Mouse (Mus musculus) mammary gland, adult 2 months (tissue): ENCODE measurements around the gene Nupr1. TPM values are rescaled to one million over a fixed set of nuclear protein-coding genes. Genes with fewer than 3 reads are reported as not detected.

Experiments used
- polyA plus RNA-seq: library from polyadenylated mRNA; depleted of rRNA; stranded (reverse); fragments of >200 nt; gene quantifications from 2 replicates; pipeline ENCODE4 v1.2.3, GENCODE M21; 2012; ENCODE audit warnings: low replicate concordance; rRNA removed

Gene Nupr1
- polyA plus RNA-seq, result 40.6 and 61.2 TPM in 2 replicates

GRCm38 (mm10) chr7:126630824-126631518 is at the start of gene Nupr1:
TSS of gene Nupr1 (minus strand) at chr7:126630861.

GRCm38 (mm10) chr7:126676207-126676606 is 45.5 kb upstream of the Nupr1 start, which contains the start of gene Sult1a1:
TSS of gene Sult1a1 (minus strand) at chr7:126676432.

GRCm38 (mm10) chr7:126649231-126650051 is 18.8 kb upstream of the Nupr1 start, which contains the start of gene Sgf29:
TSS of gene Sgf29 (plus strand) at chr7:126649309.

GRCm38 (mm10) chr7:126594862-126595561 is 35.6 kb downstream of the Nupr1 start, which contains the start of gene Il27:
TSS of gene Il27 (minus strand) at chr7:126594941.

GRCm38 (mm10) chr7:126585717-126586116 is 44.9 kb downstream of the Nupr1 start, which contains the start of gene Cln3:
TSS of gene Cln3 (minus strand) at chr7:126585817.

GRCm38 (mm10) chr7:126584506-126584977 is 46.1 kb downstream of the Nupr1 start, which contains the start of gene Apobr:
TSS of gene Apobr (plus strand) at chr7:126584942.

Other genes with a start within 250 kb of the Nupr1 start
- 7.1 and 7.5 TPM in 2 replicates for gene Nfatc2ip, start 234.1 kb downstream of the Nupr1 start, polyA plus RNA-seq
- gene Cd19, start 216.0 kb downstream of the Nupr1 start, polyA plus RNA-seq, result 72.1 and 77.6 TPM in 2 replicates
- gene Rabep2, start 202.1 kb downstream of the Nupr1 start, polyA plus RNA-seq, result 28.7 and 43.5 TPM in 2 replicates
- 2.1 and 8,579 TPM in 2 replicates for gene Atp2a1, start 167.8 kb downstream of the Nupr1 start, polyA plus RNA-seq
- gene Sh2b1, start 155.4 kb downstream of the Nupr1 start, polyA plus RNA-seq, result 72.9 and 90.1 TPM in 2 replicates
- 127 and 145 TPM in 2 replicates for gene Tufm, start 143.5 kb downstream of the Nupr1 start, polyA plus RNA-seq
- 133 and 391 TPM in 2 replicates for gene Atxn2l, start 127.4 kb downstream of the Nupr1 start, polyA plus RNA-seq
- gene Eif3c, start 64.5 kb downstream of the Nupr1 start, polyA plus RNA-seq, result 90.1 and 104 TPM in 2 replicates
- gene Apobr, start 45.9 kb downstream of the Nupr1 start, polyA plus RNA-seq, result 10.8 and 21.5 TPM in 2 replicates
- gene Cln3, start 45.0 kb downstream of the Nupr1 start, polyA plus RNA-seq, result 100 and 141 TPM in 2 replicates
- 0.85 and 1.1 TPM in 2 replicates for gene Il27, start 35.9 kb downstream of the Nupr1 start, polyA plus RNA-seq
- 71.7 and 78.0 TPM in 2 replicates for gene Sgf29, start 18.4 kb upstream of the Nupr1 start, polyA plus RNA-seq
- 130 and 194 TPM in 2 replicates for gene Sult1a1, start 45.6 kb upstream of the Nupr1 start, polyA plus RNA-seq
- gene Bola2, start 64.5 kb upstream of the Nupr1 start, polyA plus RNA-seq, result 29.7 and 49.0 TPM in 2 replicates
- gene Slx1b, start 64.9 kb upstream of the Nupr1 start, polyA plus RNA-seq, result 27.3 and 33.4 TPM in 2 replicates
- gene Coro1a, start 76.9 kb upstream of the Nupr1 start, polyA plus RNA-seq, result 442 and 1,092 TPM in 2 replicates
- gene Mapk3, start 128.7 kb upstream of the Nupr1 start, polyA plus RNA-seq, result 204 and 252 TPM in 2 replicates
- 40.1 and 57.3 TPM in 2 replicates for gene Gdpd3, start 135.5 kb upstream of the Nupr1 start, polyA plus RNA-seq
- gene Ypel3, start 146.1 kb upstream of the Nupr1 start, polyA plus RNA-seq, result 391 and 922 TPM in 2 replicates
- gene Tbx6, start 150.6 kb upstream of the Nupr1 start, polyA plus RNA-seq, result 11.6 and 16.3 TPM in 2 replicates
- 180 and 199 TPM in 2 replicates for gene Ppp4c, start 161.6 kb upstream of the Nupr1 start, polyA plus RNA-seq
- gene Fam57b, start 166.8 kb upstream of the Nupr1 start, polyA plus RNA-seq, result 44.5 and 50.4 TPM in 2 replicates
- gene 4930451I11Rik, start 200.8 kb upstream of the Nupr1 start, polyA plus RNA-seq, result not detected in 2 replicates
- 0.04 TPM in 1 of 2 replicates, not detected in the other for gene Doc2a, start 216.6 kb upstream of the Nupr1 start, polyA plus RNA-seq
- gene Hirip3, start 231.1 kb upstream of the Nupr1 start, polyA plus RNA-seq, result 2.8 and 3.3 TPM in 2 replicates
- 67.6 and 89.1 TPM in 2 replicates for gene Ino80e, start 231.5 kb upstream of the Nupr1 start, polyA plus RNA-seq